Mouse (Mus musculus) heart, embryonic 12.5 days (tissue): ENCODE measurements at regions not wholly inside any gene's neighbourhood (a gene's known extent, or its start where the extent isn't known, plus 50 kb on each side); places are given as distances from the start of the nearest gene placed in this dataset.

ENCODE experiments used
- ATAC-seq: fragments of 200-750 bp; cut with Nextera tagmentation; 2 replicates; pipeline ENCODE4 v1.8.0; 2017; ENCODE audit warnings: moderate TSS enrichment, moderate library complexity; ENCODE audit not compliant: insufficient number of reproducible peaks, low FRiP score
- H3K27ac ChIP-seq: fragments of 300-500 bp; sonication (generic); 2 replicates; pipeline ENCODE4 v1.5.1; 2016; ENCODE audit warnings: mild to moderate bottlenecking, moderate library complexity; ENCODE audit not compliant: poor library complexity, severe bottlenecking
- H3K27me3 ChIP-seq: fragments of 300-500 bp; sonication (generic); replicated peaks from 2 replicates; pipeline ENCODE4 v1.6.1; 2016; ENCODE audit warnings: mild to moderate bottlenecking, moderate library complexity
- H3K36me3 ChIP-seq: fragments of 300-500 bp; sonication (generic); 2 replicates; pipeline ENCODE4 v1.6.1; 2016; ENCODE audit warnings: mild to moderate bottlenecking, moderate library complexity
- H3K4me1 ChIP-seq: fragments of 300-500 bp; sonication (generic); replicated peaks from 2 replicates; pipeline ENCODE4 v1.6.1; 2016; ENCODE audit warnings: mild to moderate bottlenecking
- H3K4me2 ChIP-seq: fragments of 300-500 bp; sonication (generic); 2 replicates; pipeline ENCODE4 v1.6.1; 2016; ENCODE audit warnings: mild to moderate bottlenecking, moderate library complexity
- H3K4me3 ChIP-seq: fragments of 300-500 bp; sonication (generic); 2 replicates; pipeline ENCODE4 v1.5.1; 2016; ENCODE audit warnings: mild to moderate bottlenecking
- H3K9ac ChIP-seq: fragments of 300-500 bp; sonication (generic); 2 replicates; pipeline ENCODE4 v1.6.1; 2016; ENCODE audit warnings: mild to moderate bottlenecking, moderate library complexity
- H3K9me3 ChIP-seq: fragments of 300-500 bp; sonication (generic); replicated peaks from 2 replicates; pipeline ENCODE4 v1.6.1; 2016; ENCODE audit warnings: mild to moderate bottlenecking, moderate library complexity
- WGBS: fragments of 180-500 bp; shearing (Covaris S2); methylation state at CpG from one replicate; pipeline ENCODE4 v1.1.7; 2016; 5-methylcytosine and 5-hydroxymethylcytosine counted together

DNA sequence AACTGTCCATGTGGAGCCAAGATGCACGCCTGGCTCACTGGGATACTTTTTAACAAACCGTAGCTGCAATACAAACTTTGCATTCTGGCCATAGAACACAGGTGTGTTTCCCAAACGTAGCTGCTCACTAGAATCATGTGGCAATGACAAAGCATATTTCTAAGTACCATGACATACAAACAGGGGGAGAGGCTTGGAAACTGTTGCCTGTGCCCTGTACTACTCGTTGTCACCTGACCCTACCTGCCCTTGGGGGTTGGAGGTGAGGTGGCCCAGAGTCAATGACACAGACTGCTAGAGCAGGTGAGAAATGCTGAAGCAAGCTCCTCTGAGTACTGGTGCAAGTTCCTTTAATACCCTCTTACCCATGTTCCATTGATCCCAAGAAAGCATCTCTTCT, 64.3 kb upstream of the Map4k3 start:
- Histone ChIP-seq H3K27me3 (no peaks in the 10 kb centered on the region), H3K27ac (no peak overlapping the region), H3K4me3 (no peak overlapping the region), H3K9me3 (no peaks in the 10 kb centered on the region; the same call in 1 of the 2 replicates), H3K4me2 (no peak overlapping the region), H3K9ac (no peak overlapping the region), H3K4me1 (peaks cover 8% of the 10 kb centered on the region), H3K36me3 (no peaks in the 10 kb centered on the region)
- WGBS = 82% methylated on average over 4 of the region's 4 CpGs
- ATAC-seq = no peak

DNA sequence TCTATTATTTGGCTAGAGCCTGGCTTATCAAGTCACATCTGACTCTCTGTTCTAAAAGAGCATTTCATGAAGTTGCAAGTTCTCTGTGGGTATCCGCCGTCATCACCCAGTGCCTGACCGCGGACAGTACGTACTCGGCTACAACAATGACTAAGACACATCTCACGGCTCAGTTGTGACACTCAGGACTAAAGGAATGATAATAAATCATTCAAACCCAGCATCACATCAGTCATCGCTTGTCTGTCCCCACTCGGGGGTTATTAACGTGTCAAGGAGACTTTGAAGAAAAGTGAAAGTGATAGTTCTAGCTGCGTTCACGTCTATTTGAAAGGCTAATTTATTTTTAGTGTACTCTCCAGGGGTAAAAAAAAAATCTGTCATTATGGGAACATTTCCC, 61.4 kb upstream of the Map4k3 start:
- Histone ChIP-seq H3K9me3 (no peaks in the 10 kb centered on the region; the same call in 1 of the 2 replicates), H3K36me3 (no peaks in the 10 kb centered on the region), H3K4me3 (no peak overlapping the region), H3K4me1 (peaks cover 13% of the 10 kb centered on the region), H3K9ac (no peak overlapping the region), H3K27ac (no peak overlapping the region), H3K4me2 (no peak overlapping the region), H3K27me3 (no peaks in the 10 kb centered on the region)
- WGBS = 80% methylated on average over 12 of the region's 12 CpGs
- ATAC-seq = no peak

DNA sequence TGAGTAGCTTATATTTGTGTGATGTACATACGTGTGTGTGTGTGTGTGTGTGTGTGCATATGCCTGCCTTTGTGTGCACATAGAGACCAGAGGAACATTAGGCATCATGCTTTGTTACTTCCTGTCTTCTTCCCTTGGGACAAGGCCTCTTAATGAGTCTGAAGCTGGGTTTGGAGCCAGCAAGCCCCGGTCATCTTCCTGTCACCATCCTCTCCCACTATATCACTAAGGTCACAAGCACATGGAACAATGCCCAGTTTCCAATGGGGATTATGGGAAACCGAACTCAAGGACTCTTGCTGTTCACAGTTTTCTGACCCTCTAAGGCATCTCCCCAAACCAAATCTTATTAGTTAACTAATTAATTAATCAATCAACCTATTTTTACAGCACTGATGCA, 60.7 kb upstream of the Map4k3 start:
- H3K9ac ChIP-seq = no peak overlapping the region
- no peak for ATAC-seq
- no peaks in the 10 kb centered on the region; the same call in 1 of the 2 replicates for H3K9me3 ChIP-seq
- no peak overlapping the region for H3K4me3 ChIP-seq
- peaks cover 15% of the 10 kb centered on the region for H3K4me1 ChIP-seq
- no peak overlapping the region for H3K27ac ChIP-seq
- H3K27me3 ChIP-seq = no peaks in the 10 kb centered on the region
- H3K4me2 ChIP-seq = no peak overlapping the region
- H3K36me3 ChIP-seq = no peaks in the 10 kb centered on the region
- WGBS = 69% methylated on average over 3 of the region's 3 CpGs

DNA sequence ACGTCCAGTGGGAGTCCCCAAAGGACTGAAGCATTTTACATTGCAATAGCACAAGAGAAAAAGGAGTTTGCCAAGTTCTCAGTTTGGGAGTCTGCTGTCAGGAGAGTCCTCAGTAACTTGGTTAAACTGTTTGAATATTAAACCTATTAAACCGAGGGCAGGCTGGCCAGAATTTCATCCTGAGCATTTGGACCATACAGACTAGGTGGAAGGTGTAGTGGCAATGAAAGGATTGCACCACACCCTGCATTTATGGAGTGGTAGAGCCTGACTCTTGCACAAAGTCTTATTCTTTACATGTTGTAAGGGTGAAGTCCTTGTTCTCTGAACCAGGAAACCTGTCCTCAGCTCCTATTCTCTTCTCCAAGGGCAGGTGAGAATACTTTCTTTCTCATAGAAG, 58.6 kb upstream of the Map4k3 start:
- 71% methylated on average over 2 of the region's 2 CpGs for WGBS
- no peaks in the 10 kb centered on the region for H3K27me3 ChIP-seq
- H3K36me3 ChIP-seq = no peaks in the 10 kb centered on the region
- ATAC-seq = no peak
- no peak overlapping the region for H3K4me3 ChIP-seq
- H3K9ac ChIP-seq = no peak overlapping the region
- no peak overlapping the region for H3K27ac ChIP-seq
- H3K4me1 ChIP-seq = peaks cover 15% of the 10 kb centered on the region
- no peaks in the 10 kb centered on the region; the same call in 1 of the 2 replicates for H3K9me3 ChIP-seq
- no peak overlapping the region for H3K4me2 ChIP-seq

DNA sequence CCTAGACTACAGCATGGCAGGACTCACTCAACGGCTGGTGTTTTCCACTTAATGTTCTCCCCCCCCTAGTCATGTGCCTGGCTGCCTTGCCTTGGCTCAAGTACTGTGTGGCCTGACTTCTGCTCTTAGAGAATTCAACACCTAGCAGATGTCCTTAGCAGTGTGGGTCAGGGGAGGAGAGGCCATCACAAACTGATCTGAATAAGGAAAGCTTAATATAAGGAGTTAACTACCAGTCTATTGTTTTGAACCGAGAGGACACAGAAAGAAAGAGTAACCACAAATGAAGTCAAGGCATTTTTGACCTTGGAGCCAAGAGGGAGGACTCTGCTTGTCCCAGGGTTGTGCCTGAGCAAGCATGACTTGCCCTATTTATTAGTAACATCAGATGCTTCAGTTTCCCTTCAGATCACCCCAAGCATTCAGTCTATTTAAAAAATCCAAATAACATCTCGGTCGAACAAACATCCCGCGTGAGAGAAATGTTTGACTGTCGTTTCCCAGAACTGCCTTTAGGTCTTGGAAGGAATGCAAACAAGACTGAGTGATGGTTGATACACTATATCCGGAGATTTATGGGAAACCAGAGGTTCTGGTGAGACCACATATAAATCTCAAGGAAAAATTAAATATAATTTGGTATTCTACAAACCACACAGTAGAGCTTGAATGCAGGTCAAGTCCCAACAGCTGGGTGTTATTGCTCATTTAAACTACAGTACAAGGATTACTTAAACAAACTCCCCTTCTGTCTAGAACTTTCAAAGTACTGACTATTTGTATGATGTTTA, 58.0 kb upstream of the Map4k3 start:
- no peak for ATAC-seq
- no peaks in the 10 kb centered on the region; the same call in 1 of the 2 replicates for H3K9me3 ChIP-seq
- H3K4me1 ChIP-seq = peaks cover 15% of the 10 kb centered on the region
- no peak overlapping the region for H3K4me3 ChIP-seq
- no peak overlapping the region for H3K9ac ChIP-seq
- H3K27me3 ChIP-seq = no peaks in the 10 kb centered on the region
- H3K4me2 ChIP-seq = no peak overlapping the region
- H3K36me3 ChIP-seq = no peaks in the 10 kb centered on the region
- no peak overlapping the region for H3K27ac ChIP-seq
- 70% methylated on average over 8 of the region's 8 CpGs for WGBS

DNA sequence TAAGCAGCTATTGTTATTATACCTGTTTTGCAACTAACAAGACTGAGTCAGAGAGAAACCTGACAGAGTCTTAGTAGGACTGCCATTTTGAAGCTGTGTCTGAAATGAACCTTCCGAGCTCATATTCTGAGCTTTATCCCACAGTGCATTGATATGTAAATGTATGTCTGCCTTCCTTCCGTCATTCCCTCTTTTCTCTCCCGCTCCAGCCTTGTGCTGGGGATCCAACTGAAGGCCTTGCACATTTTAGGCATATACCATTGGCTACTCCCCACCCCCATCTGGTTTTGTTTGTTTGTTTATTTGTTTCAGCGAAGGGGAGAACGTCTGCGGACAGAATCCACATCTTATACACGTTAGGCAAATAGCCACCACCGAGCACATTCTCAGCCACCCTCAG, 57.2 kb upstream of the Map4k3 start:
- Histone ChIP-seq H3K4me1 (peaks cover 15% of the 10 kb centered on the region), H3K4me2 (no peak overlapping the region), H3K36me3 (no peaks in the 10 kb centered on the region), H3K27me3 (no peaks in the 10 kb centered on the region), H3K9ac (no peak overlapping the region), H3K4me3 (no peak overlapping the region), H3K9me3 (no peaks in the 10 kb centered on the region; the same call in 1 of the 2 replicates), H3K27ac (no peak overlapping the region)
- ATAC-seq = no peak
- 77% methylated on average over 8 of the region's 8 CpGs for WGBS

DNA sequence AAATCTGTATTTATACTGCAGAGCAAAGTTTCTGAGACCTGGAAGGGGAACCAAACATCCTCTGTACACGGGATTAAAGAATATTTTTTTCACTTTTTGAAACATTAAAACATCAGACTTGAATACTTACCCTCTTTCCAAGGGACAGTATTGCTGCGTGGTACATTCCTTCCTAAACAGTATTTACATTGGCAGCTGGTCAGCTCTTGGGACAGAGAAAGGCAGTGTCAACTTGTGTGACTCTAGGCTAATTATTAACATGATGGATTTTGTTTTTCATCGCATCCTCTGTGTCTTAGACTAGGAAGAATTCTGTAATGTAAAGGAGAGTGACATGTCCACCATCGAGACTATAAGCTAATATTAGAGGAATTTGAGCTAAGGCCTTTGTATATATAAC, 56.8 kb upstream of the Map4k3 start:
- H3K27ac ChIP-seq = no peak overlapping the region
- no peak for ATAC-seq
- H3K4me1 ChIP-seq = peaks cover 15% of the 10 kb centered on the region
- no peak overlapping the region for H3K9ac ChIP-seq
- no peak overlapping the region for H3K4me3 ChIP-seq
- no peak overlapping the region for H3K4me2 ChIP-seq
- WGBS = 63% methylated on average over 4 of the region's 4 CpGs
- H3K27me3 ChIP-seq = no peaks in the 10 kb centered on the region
- H3K36me3 ChIP-seq = no peaks in the 10 kb centered on the region
- no peaks in the 10 kb centered on the region; the same call in 1 of the 2 replicates for H3K9me3 ChIP-seq

DNA sequence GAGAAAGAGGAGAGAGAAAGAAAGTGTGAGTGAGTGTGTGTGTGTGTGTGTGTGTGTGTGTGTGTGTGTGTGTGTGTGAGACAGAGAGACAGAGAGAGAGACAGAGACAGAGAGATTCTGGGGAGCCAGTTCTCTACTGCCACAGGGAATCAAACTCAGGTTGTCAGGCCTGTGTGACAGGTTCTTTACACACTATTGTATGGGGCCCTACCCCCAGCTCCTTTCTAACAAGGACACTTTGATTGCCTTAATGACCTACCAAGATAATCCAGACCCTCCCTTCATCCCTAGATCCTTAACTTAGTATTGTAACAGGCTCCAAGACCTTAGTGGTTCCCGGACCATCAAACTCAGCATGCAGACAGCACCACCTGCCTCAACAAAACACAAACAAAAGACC, 53.9 kb upstream of the Map4k3 start:
- Histone ChIP-seq H3K4me3 (no peak overlapping the region), H3K27me3 (no peaks in the 10 kb centered on the region), H3K36me3 (no peaks in the 10 kb centered on the region), H3K9me3 (0 out of 2 replicates have a peak, but pooled peaks cover 6% of the 10 kb centered on the region), H3K4me1 (peaks cover 10% of the 10 kb centered on the region), H3K9ac (no peak overlapping the region), H3K4me2 (no peak overlapping the region), H3K27ac (no peak overlapping the region)
- ATAC-seq = no peak
- 60% methylated on average over 1 of the region's 1 CpGs for WGBS

DNA sequence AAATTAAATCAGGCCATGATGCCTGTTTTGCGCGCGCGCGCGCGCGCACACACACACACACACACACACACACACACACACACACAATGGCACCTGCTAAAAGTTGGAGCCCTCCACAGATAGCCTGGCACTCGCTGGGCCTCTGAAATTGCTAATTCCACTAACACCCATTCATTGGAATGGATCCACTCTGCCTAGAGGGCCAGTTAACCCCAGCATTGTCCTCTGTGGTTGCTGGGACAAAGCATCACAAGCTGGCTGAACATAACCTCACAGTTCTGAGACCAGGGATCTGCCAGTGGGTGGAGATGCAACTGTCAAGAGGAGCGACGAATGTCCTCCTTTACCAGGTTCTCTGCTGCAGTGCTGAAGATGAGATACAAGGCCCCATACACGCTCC, 53.3 kb upstream of the Map4k3 start:
- Histone ChIP-seq H3K27ac (no peak overlapping the region), H3K4me1 (peaks cover 10% of the 10 kb centered on the region), H3K4me2 (no peak overlapping the region), H3K9ac (no peak overlapping the region), H3K9me3 (0 out of 2 replicates have a peak, but pooled peaks cover 6% of the 10 kb centered on the region), H3K36me3 (no peaks in the 10 kb centered on the region), H3K27me3 (no peaks in the 10 kb centered on the region), H3K4me3 (no peak overlapping the region)
- WGBS = 94% methylated on average over 9 of the region's 12 CpGs
- no peak for ATAC-seq

DNA sequence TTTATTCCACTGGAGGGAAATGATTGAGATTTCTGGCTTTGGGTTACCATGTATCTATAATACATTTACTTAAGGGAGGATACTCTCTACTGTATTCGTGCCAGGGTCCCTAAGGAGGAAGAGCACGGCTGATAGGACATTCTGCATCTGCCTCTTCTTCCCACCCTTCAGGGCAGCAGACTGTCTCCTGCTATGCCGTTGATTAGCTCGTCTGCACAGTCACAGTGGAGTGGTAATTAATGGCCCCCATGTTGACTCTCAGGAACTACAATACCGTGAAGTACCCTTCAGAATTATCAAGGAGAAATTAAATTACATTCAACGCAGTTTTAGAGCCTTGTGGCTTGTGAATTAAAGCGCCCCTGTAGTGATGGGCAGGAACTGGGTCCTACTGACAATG, 52.0 kb upstream of the Map4k3 start:
- Histone ChIP-seq H3K4me3 (no peak overlapping the region), H3K36me3 (no peaks in the 10 kb centered on the region), H3K27ac (no peak overlapping the region), H3K9me3 (0 out of 2 replicates have a peak, but pooled peaks cover 6% of the 10 kb centered on the region), H3K4me2 (no peak overlapping the region), H3K9ac (no peak overlapping the region), H3K4me1 (peaks cover 3% of the 10 kb centered on the region; the same call in 1 of the 2 replicates), H3K27me3 (no peaks in the 10 kb centered on the region)
- 55% methylated on average over 7 of the region's 7 CpGs for WGBS
- ATAC-seq = no peak

DNA sequence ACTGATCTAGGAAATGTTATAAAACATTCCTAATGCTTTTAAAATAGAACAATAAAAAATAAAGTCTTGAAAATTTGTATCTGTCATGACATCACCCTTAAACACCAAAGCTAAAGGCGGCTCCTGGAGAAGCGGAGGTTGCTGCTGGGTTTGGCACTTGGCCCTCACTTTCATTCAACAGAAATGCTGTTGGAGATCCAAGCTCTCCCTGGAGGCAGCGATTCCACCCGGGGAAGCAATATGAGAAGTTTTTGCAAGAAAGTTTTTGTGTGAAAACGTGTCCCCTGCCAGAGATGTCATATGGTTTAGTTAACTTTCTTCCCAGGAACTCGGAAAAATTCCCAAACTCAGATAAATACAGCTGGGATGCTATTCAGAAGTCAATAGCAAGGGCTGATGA, 51.5 kb upstream of the Map4k3 start:
- Histone ChIP-seq H3K27ac (no peak overlapping the region), H3K4me3 (no peak overlapping the region), H3K4me2 (no peak overlapping the region), H3K36me3 (no peaks in the 10 kb centered on the region), H3K4me1 (peaks cover 3% of the 10 kb centered on the region; the same call in 1 of the 2 replicates), H3K9ac (no peak overlapping the region), H3K27me3 (no peaks in the 10 kb centered on the region), H3K9me3 (0 out of 2 replicates have a peak, but pooled peaks cover 6% of the 10 kb centered on the region)
- ATAC-seq = no peak
- WGBS = 71% methylated on average over 6 of the region's 6 CpGs
